Mouse (Mus musculus) cerebellum, postnatal 36 days (tissue): Measurements from ENCODE around the gene Suv39h2.

Experiments used
- DNase-seq, 2 experiments: peaks; one replicate each; pipeline ENCODE4 v3.0.0; 2021 to 2022; ENCODE audit warnings: mixed read lengths in 2 of 2

Suv39h2 gene

GRCm38 (mm10) chr2:3422548-3422947 lies 52.3 kb downstream of the Suv39h2 start, which contains the start of gene Meig1:
TSS of gene Meig1 (minus strand) at chr2:3422648.
- no peak for DNase-seq

GRCm38 (mm10) chr2:3420157-3420556 lies 54.7 kb downstream of the Suv39h2 start:
- DNase-seq, result no peak

GRCm38 (mm10) chr2:3418883-3419431 lies 55.9 kb downstream of the Suv39h2 start:
- peak; percentile 88 to 91 for DNase-seq

GRCm38 (mm10) chr2:3415676-3416075 lies 59.2 kb downstream of the Suv39h2 start:
- DNase-seq, result no peak

- peak; percentile 43 to 45 for DNase-seq
Observed at GRCm38 (mm10) chr2:3414241-3414640, 60.6 kb downstream of the Suv39h2 start.

- DNase-seq, result no peak
Observed at GRCm38 (mm10) chr2:3407756-3408155, 67.1 kb downstream of the Suv39h2 start.

GRCm38 (mm10) chr2:3405981-3406380 lies 68.8 kb downstream of the Suv39h2 start:
- no peak for DNase-seq
